Mouse (Mus musculus) splenic B cell, adult 2 months (primary cell): ENCODE measurements at regions not wholly inside any gene's neighbourhood (a gene's known extent, or its start where the extent isn't known, plus 50 kb on each side); places are given as distances from the start of the nearest gene placed in this dataset.

Experiments used
- DNase-seq: peaks from one replicate; pipeline ENCODE4 v3.0.0-alpha.2; 2011; ENCODE audit warnings: low read depth, low spot score
- H3K27me3 ChIP-seq: 2 replicates; pipeline ENCODE4 v1.6.1; 2012; ENCODE audit warnings: mild to moderate bottlenecking, low read length, moderate library complexity, mixed read lengths; ENCODE audit not compliant: control insufficient read depth, poor library complexity, insufficient read depth, severe bottlenecking
- H3K36me3 ChIP-seq: 2 replicates; pipeline ENCODE4 v1.6.1; 2012; ENCODE audit warnings: mild to moderate bottlenecking, low read length, moderate library complexity, mixed read lengths; ENCODE audit not compliant: control insufficient read depth, poor library complexity, insufficient read depth, severe bottlenecking

- Histone ChIP-seq H3K36me3 (no peaks in the 10 kb centered on the region), H3K27me3 (no peaks in the 10 kb centered on the region)
- no peak for DNase-seq
Observed at GRCm38 (mm10) chr14:46706462-46706861, 53.9 kb upstream of the Cdkn3 start.

GRCm38 (mm10) chr14:46704316-46704751, 56.0 kb upstream of the Cdkn3 start:
- Histone ChIP-seq H3K36me3 (no peaks in the 10 kb centered on the region), H3K27me3 (no peaks in the 10 kb centered on the region)
- no peak for DNase-seq

GRCm38 (mm10) chr14:46702669-46703435, 57.5 kb upstream of the Cdkn3 start:
- DNase-seq, result peak; percentile 50
- Histone ChIP-seq H3K27me3 (no peaks in the 10 kb centered on the region), H3K36me3 (no peaks in the 10 kb centered on the region)

DNA sequence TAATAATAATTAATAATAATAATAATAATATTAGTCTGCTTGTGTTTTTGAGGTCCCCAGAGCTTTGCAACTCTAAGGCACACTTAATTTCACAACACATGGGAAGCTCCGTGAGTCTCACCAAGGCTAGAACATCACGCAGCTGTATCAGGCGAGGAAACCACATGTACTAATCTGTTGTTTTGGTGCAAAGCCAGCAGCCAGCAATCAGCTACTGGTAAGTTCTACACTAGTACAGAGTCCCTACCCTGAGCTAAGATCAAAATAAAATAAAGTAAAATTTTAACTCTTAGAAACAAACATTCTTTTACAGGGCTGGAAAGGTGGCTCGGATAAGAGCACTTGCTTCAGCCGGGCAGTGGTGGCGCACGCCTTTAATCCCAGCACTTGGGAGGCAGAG, 67.8 kb upstream of the Cdkn3 start:
- DNase-seq, result no peak
- H3K36me3 ChIP-seq, result no peaks in the 10 kb centered on the region
- no peaks in the 10 kb centered on the region for H3K27me3 ChIP-seq

- no peak for DNase-seq
- Histone ChIP-seq H3K36me3 (no peaks in the 10 kb centered on the region), H3K27me3 (no peaks in the 10 kb centered on the region)
Observed at GRCm38 (mm10) chr14:46692067-46692466, 68.3 kb upstream of the Cdkn3 start.

GRCm38 (mm10) chr14:46682728-46683127, 77.6 kb upstream of the Cdkn3 start:
- no peaks in the 10 kb centered on the region for H3K36me3 ChIP-seq
- peaks cover 2% of the 10 kb centered on the region; the same call in 1 of the 2 replicates for H3K27me3 ChIP-seq
- DNase-seq, result no peak

- DNase-seq, result no peak
- Histone ChIP-seq H3K27me3 (peaks cover 2% of the 10 kb centered on the region; the same call in 1 of the 2 replicates), H3K36me3 (no peaks in the 10 kb centered on the region)
Observed at GRCm38 (mm10) chr14:46678935-46679334, 81.4 kb upstream of the Cdkn3 start.

DNA sequence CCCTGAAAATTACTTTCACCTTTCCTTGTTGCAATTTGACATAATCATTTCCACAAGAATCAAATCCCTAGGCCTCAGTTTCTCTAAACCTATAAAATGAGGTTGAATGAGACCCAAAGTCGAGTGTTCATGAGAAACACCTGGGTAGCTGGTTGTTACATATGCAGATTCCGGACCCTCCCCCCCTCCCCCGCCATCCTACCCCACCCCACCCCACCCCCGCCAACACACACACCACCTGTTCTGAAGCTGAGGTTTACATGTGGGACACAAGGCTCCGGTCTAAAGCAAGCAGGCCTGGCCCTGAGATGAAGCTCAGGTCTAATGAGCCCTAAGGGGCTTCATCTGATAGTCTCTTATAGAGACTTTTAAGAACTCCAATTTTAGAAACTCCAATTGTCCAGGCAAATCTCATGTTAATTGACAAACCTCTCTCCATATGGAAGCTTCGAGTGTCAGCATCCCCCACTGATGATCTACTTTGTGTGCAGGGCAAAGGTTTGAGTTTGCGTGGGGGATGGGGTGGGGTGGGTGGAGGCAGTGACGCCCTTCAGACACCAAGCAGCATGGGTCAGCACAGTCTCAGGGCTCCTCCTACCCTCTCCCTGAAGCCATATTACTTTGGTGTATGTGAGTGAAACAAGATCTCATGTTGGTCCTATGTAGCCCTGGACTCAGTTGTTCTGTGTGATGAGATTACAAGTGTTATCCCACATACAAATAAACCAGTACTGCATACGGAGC, 88.7 kb upstream of the Cdkn3 start:
- H3K36me3 ChIP-seq, result no peaks in the 10 kb centered on the region
- no peak for DNase-seq
- no peaks in the 10 kb centered on the region for H3K27me3 ChIP-seq

DNA sequence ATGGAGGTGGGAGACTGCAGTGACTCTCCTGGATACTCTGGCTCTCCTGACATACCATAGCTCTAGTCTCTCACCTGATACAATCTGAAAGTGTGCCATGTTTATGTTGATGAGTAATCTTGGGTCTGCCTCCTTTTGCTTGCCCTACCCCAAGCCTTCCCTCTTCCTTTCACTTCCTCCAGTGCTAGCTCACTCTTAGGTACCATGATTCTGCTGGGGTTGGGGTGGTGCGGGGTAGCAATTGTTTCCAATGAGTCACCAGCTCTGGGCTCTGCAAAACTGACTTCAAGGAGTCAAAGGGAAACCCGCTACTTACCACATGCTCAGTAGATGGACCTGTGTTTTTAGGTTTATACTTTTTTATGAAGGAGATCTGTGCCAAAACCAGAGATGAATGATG, 89.3 kb upstream of the Cdkn3 start:
- DNase-seq, result no peak
- H3K36me3 ChIP-seq, result no peaks in the 10 kb centered on the region

GRCm38 (mm10) chr14:46670221-46671046, 89.9 kb upstream of the Cdkn3 start:
- Histone ChIP-seq H3K36me3 (no peaks in the 10 kb centered on the region), H3K27me3 (no peaks in the 10 kb centered on the region)
- DNase-seq, result no peak

More for the DNA sequence above, 89.3 kb upstream of the Cdkn3 start:
- no peaks in the 10 kb centered on the region for H3K27me3 ChIP-seq

GRCm38 (mm10) chr14:46668275-46668674, 92.1 kb upstream of the Cdkn3 start:
- Histone ChIP-seq H3K27me3 (no peaks in the 10 kb centered on the region), H3K36me3 (no peaks in the 10 kb centered on the region)
- no peak for DNase-seq

DNA sequence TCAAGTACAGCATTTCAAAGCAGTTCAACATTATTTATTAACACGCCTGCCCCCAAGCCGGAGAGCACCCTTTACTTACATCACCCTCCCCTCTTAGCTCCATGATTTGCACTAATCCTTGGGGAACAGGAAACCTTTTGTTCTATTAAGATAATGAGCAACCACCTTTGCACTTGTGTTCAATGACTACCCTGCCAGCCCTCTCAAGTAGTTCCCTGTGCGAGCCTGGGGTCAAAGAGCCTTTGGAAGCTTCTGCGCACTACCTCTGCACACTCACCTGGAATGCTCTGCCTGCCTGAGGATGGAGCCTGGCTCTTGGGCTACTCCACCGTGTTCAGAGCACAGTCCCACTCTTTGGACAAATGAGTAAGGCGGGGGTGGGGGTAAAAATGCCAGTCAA, 96.0 kb upstream of the Cdkn3 start:
- H3K27me3 ChIP-seq, result no peaks in the 10 kb centered on the region
- no peaks in the 10 kb centered on the region for H3K36me3 ChIP-seq
- DNase-seq, result no peak

DNA sequence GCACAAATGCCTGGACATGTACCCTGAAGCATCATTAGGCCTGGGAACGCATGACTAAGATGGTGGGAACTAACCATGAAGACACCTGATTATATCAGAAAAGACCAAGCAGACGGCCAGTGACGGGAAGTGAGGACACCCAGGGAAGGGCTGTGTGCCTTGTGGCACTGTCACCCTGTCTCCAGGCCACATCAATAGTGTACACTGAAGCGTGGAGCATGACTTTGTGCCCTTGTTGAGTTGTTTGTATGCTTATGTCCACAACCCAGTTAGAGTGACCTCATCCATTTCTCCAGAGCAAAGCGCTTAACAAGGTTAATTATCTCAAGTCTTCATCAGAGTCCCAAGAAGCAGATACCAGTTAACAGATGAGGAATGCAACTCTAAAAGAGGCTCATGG, 96.8 kb upstream of the Cdkn3 start:
- Histone ChIP-seq H3K27me3 (no peaks in the 10 kb centered on the region), H3K36me3 (no peaks in the 10 kb centered on the region)
- no peak for DNase-seq

GRCm38 (mm10) chr14:46661792-46662545, 98.4 kb upstream of the Cdkn3 start:
- H3K27me3 ChIP-seq, result no peaks in the 10 kb centered on the region
- no peaks in the 10 kb centered on the region for H3K36me3 ChIP-seq
- no peak for DNase-seq
